Mouse (Mus musculus) Patski (cell line): ENCODE results near the gene Il25. TPM values are rescaled to one million over a fixed set of nuclear protein-coding genes. Genes with fewer than 3 reads are reported as not detected.
"Not testable (repeated sequence)": the region's sequence is repeated elsewhere in the genome, so short reads cannot be mapped to it uniquely, and the experiment has no call there.

Experiments used
- ATAC-seq: fragments of 100-300 bp; one replicate; pipeline ENCODE4 v1.8.0; 2021
- CTCF ChIA-PET: fragments of 350-600 bp; sonication (Branson Sonifier 250); formaldehyde crosslinking; loops from one replicate; lab custom pipeline; 2022; ENCODE audit warnings: inconsistent platforms; lab: Charles Lee
- POLR2A ChIA-PET: fragments of 350-600 bp; sonication (Branson Sonifier 250); formaldehyde crosslinking; loops from one replicate; lab custom pipeline; 2022; ENCODE audit warnings: antibody characterized with exemption, inconsistent platforms; lab: Charles Lee
- DNase-seq: peaks from one replicate; pipeline ENCODE4 v3.0.0-alpha.2; 2011; ENCODE audit warnings: low read depth, low spot score
- H3K27me3 ChIP-seq: fragments of 371-371 bp; one replicate; pipeline ENCODE4 v1.5.1; 2021
- CTCF ChIP-seq: fragments of 100-300 bp; IDR thresholded peaks from one replicate; pipeline ENCODE4 v1.5.1; 2021
- in situ Hi-C: fragments of 300-500 bp; cut with MboI; formaldehyde crosslinking; loops from 3 replicates; pipeline ENCODE4 v1.11.1; 2018; ENCODE audit warnings: low pct_unique_long_range_greater_than_20kb, mixed read lengths
- polyA plus RNA-seq: library from polyadenylated mRNA; unstranded; gene quantifications from one replicate; pipeline ENCODE4 v1.2.3, GENCODE M21; 2021

Il25 gene
- polyA plus RNA-seq, 1 experiment from 2014 or later, result not detected

DNA sequence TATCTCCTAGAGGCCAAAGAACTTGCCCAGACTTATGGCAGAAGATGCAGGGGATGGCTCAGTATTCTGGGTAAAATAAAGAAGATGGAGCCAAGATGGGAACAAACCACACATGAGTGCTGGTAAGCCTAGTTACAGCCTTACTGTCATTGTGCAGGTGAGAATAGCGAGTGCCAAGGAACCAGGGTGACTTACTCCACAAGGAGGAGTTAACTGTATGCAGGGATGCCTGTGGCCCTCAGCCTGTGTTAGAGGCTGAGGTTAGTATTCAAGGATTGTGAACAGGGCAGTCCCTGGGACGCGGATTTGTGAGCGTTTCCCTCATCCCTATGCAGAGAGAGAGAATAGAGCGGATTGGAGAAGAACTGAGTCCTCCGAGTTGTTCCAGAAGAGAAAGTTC lies 19.1 kb downstream of the Il25 start:
- DNase-seq, result no peak
- peaks cover 12% of the 10 kb centered on the region for H3K27me3 ChIP-seq
- ATAC-seq, result no peak
- in situ Hi-C loops, result no loop called here
- TF ChIP-seq CTCF, result no peak
- POLR2A ChIA-PET, result no interaction called here
- CTCF ChIA-PET, result no interaction called here

DNA sequence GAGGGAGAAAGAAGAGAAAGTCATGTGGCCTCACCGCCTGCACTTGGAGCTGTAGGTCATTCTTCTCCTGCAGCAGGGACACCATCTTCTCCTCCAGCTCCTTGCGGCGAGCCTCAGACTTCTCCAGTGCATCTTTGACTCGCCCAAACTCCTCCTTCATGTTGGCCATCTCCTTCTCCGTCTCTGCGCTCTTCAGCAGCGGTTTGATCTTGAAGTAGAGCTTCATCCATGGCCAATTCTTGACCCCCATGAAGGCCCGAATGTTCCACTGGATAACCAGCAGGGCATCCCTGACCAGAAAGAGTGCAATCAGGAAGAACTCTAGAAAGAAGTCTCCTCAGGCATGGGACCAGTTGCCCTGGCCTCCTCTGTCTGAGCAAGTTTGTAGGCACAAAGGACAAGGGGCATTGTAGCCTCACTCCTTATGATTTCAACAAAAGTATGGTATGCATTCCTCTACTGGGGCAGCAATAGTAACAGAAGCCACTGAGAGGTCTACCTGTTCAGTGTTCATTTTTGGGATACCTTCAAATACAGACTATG lies 21.2 kb downstream of the Il25 start:
- in situ Hi-C loops, result no loop called here
- H3K27me3 ChIP-seq, result peaks cover 12% of the 10 kb centered on the region
- no peak for TF ChIP-seq CTCF
- POLR2A ChIA-PET, result no interaction called here
- ATAC-seq (no peak), DNase-seq (no peak)
- CTCF ChIA-PET, result no interaction called here

DNA sequence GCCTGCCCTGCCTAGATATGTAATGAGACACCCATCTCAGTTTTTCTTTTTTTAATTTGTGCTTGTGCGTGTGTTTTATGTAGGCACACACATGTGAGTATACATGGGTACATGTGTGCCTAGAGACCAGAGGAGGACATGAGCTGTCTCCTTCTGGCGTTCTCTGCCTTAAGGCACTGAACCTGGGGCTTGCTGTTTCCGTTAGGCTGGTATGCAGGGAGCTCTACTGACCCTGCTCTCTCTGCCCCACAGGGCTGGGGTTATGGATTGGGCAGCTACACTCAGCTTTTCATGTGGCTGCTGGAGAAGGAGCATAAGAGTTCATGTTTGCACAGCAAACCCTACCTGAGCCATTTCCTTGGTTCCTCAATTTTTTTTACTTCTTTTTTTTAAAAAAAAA lies 22.0 kb downstream of the Il25 start:
- no peak for TF ChIP-seq CTCF
- ATAC-seq (no peak), DNase-seq (no peak)
- H3K27me3 ChIP-seq, result peaks cover 12% of the 10 kb centered on the region
- CTCF ChIA-PET, result no interaction called here
- in situ Hi-C loops, result no loop called here
- POLR2A ChIA-PET, result no interaction called here

GRCm38 (mm10) chr14:54955481-54955880 lies 23.0 kb downstream of the Il25 start:
- POLR2A ChIA-PET, result no interaction called here
- TF ChIP-seq CTCF, result no peak
- peaks cover 12% of the 10 kb centered on the region for H3K27me3 ChIP-seq
- CTCF ChIA-PET, result no interaction called here
- DNase-seq, result no peak
- no peak for ATAC-seq
- in situ Hi-C loops, result no loop called here

DNA sequence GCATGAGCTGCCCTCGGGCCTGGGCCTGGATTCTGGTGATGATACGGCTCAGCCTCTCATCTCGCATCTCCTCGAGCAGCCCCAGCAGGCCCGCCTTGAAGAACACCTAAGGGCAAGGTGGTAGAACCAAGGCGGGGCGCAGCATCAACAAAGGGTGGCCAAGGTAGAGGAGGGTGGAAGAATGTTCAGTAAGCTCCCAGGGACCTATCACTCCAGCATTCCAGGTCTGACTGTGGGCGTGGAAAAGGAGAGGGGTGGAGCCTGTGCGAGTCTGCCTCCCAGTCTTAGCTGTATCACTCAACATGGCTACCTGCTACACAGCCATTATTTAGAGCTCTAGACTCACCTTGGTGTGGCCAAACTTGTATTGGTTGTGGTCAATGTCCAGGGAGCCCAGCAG lies 24.0 kb downstream of the Il25 start:
- ChIA-PET CTCF (no interaction called here), POLR2A (no interaction called here)
- ATAC-seq, result no peak
- peaks cover 12% of the 10 kb centered on the region for H3K27me3 ChIP-seq
- DNase-seq, result no peak
- no peak for TF ChIP-seq CTCF
- in situ Hi-C loops, result no loop called here

- in situ Hi-C loops, result no loop called here
- TF ChIP-seq CTCF, result no peak
- DNase-seq (no peak), ATAC-seq (no peak)
- ChIA-PET CTCF (interaction anchor here (1.2 kb wide), 1 partner anchor 13 kb away, joined by 3 read pairs; no protein-coding TSS in a partner anchor), POLR2A (no interaction called here)
- peaks cover 3% of the 10 kb centered on the region for H3K27me3 ChIP-seq
Measured at GRCm38 (mm10) chr14:54958503-54958902, 26.0 kb downstream of the Il25 start.

- in situ Hi-C loops, result no loop called here
- DNase-seq, result no peak
- ATAC-seq, result no peak
- ChIA-PET POLR2A (no interaction called here), CTCF (interaction anchor here (1.2 kb wide), 1 partner anchor 13 kb away, joined by 3 read pairs; no protein-coding TSS in a partner anchor)
- TF ChIP-seq CTCF, result no peak
- H3K27me3 ChIP-seq, result peaks cover 4% of the 10 kb centered on the region
Measured at GRCm38 (mm10) chr14:54959197-54959596, 26.7 kb downstream of the Il25 start.

GRCm38 (mm10) chr14:54959853-54960613 lies 27.5 kb downstream of the Il25 start:
- H3K27me3 ChIP-seq, POLR2A ChIA-PET, DNase-seq, in situ Hi-C loops, ATAC-seq, CTCF ChIA-PET: not testable (repeated sequence)

- DNase-seq, result no peak
Measured at GRCm38 (mm10) chr14:54960769-54961168, 28.3 kb downstream of the Il25 start.

DNA sequence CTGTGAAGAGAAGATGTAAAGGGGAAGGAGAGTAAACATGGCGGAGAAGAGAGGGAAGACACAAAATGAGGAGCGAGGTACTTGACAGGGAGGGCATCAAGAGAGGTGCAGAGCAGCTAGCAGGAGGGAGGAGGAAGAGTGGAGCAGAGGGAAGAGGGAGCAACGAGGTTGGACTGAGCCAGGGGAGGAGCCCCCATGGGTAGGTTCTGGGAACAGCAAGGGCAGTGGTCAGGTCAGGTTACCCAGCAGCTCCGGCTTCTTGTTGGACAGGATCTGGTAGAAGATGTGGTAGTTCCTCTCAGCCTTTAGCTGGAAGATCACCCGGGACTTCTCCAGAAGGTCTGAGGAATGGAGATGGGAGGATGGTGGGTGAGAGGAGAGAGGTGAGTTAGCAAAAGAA lies 29.0 kb downstream of the Il25 start:
- CTCF ChIA-PET, result no interaction called here
- in situ Hi-C loops, result no loop called here
- ATAC-seq (no peak), DNase-seq (no peak)
- peaks cover 16% of the 10 kb centered on the region for H3K27me3 ChIP-seq
- TF ChIP-seq CTCF, result no peak
- POLR2A ChIA-PET, result no interaction called here

More at GRCm38 (mm10) chr14:54960769-54961168, 28.3 kb downstream of the Il25 start:
- ChIA-PET CTCF (no interaction called here), POLR2A (no interaction called here)
- no peak for ATAC-seq
- peaks cover 12% of the 10 kb centered on the region for H3K27me3 ChIP-seq
- in situ Hi-C loops, result no loop called here
- no peak for TF ChIP-seq CTCF

DNA sequence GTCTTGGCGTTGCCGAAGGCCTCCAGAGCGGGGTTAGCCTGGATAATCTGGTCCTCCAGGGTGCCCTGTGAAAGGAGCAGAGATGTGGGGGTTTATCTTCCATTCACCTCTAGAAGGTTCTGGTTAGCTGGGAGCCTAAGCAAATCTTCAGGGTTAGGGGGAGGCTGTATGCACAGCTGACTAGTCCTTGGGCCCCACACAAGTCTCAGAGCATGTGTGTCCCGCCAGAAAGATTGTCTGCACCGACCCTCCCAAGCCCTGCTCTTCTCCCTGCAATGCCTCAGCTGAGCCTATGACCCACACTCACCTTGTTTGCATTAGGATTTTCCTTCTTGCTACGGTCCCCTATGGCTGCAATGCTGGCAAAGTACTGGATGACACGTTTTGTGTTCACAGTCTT lies 30.2 kb downstream of the Il25 start:
- no peak for ATAC-seq
- in situ Hi-C loops, result no loop called here
- no peak for DNase-seq
- peaks cover 18% of the 10 kb centered on the region for H3K27me3 ChIP-seq
- ChIA-PET CTCF (no interaction called here), POLR2A (no interaction called here)
- no peak for TF ChIP-seq CTCF

- ATAC-seq (no peak), DNase-seq (no peak)
- in situ Hi-C loops, result no loop called here
- H3K27me3 ChIP-seq, result peaks cover 18% of the 10 kb centered on the region
- ChIA-PET CTCF (no interaction called here), POLR2A (no interaction called here)
- no peak for TF ChIP-seq CTCF
Measured at GRCm38 (mm10) chr14:54963727-54964126, 31.2 kb downstream of the Il25 start.
